Mouse (Mus musculus) liver, embryonic 12.5 days (tissue): Measurements from ENCODE around the gene Trpm2. TPM values are rescaled to one million over a fixed set of nuclear protein-coding genes. Genes with fewer than 3 reads are reported as not detected.
A peak's percentile ranks its signal among the peaks of the same experiment; 100 is the strongest.
"Not testable (repeated sequence)": the region's sequence is repeated elsewhere in the genome, so short reads cannot be mapped to it uniquely, and the experiment has no call there.

Source experiments
- ATAC-seq: fragments of 200-750 bp; cut with Nextera tagmentation; 2 replicates; pipeline ENCODE4 v1.8.0; 2017; ENCODE audit warnings: moderate number of reproducible peaks, mild to moderate bottlenecking, moderate library complexity
- H3K27ac ChIP-seq: fragments of 300-500 bp; sonication (generic); 2 replicates; pipeline ENCODE4 v1.5.1; 2016; ENCODE audit warnings: mild to moderate bottlenecking
- H3K27me3 ChIP-seq: fragments of 300-500 bp; sonication (generic); replicated peaks from 2 replicates; pipeline ENCODE4 v1.6.1; 2016; ENCODE audit warnings: mild to moderate bottlenecking, moderate library complexity
- H3K36me3 ChIP-seq: fragments of 300-500 bp; sonication (generic); 2 replicates; pipeline ENCODE4 v1.6.1; 2016; ENCODE audit warnings: mild to moderate bottlenecking, moderate library complexity
- H3K4me1 ChIP-seq: fragments of 300-500 bp; sonication (generic); 2 replicates; pipeline ENCODE4 v1.6.1; 2016
- H3K4me2 ChIP-seq: fragments of 300-500 bp; sonication (generic); 2 replicates; pipeline ENCODE4 v1.6.1; 2016; ENCODE audit warnings: mild to moderate bottlenecking, moderate library complexity
- H3K4me3 ChIP-seq: fragments of 300-500 bp; sonication (generic); 2 replicates; pipeline ENCODE4 v1.5.1; 2016; ENCODE audit warnings: mild to moderate bottlenecking, moderate library complexity
- H3K9ac ChIP-seq: fragments of 300-500 bp; sonication (generic); 2 replicates; pipeline ENCODE4 v1.6.1; 2016; ENCODE audit warnings: mild to moderate bottlenecking, moderate library complexity
- H3K9me3 ChIP-seq: fragments of 300-500 bp; sonication (generic); replicated peaks from 2 replicates; pipeline ENCODE4 v1.6.1; 2016; ENCODE audit warnings: mild to moderate bottlenecking, moderate library complexity
- WGBS: fragments of 180-500 bp; shearing (Covaris S2); methylation state at CpG from one replicate; pipeline ENCODE4 v1.1.7; 2016; ENCODE audit not compliant: insufficient replicate concordance; 5-methylcytosine and 5-hydroxymethylcytosine counted together
- polyA plus RNA-seq: library from polyadenylated mRNA; unstranded; fragments of >200 nt; fragmentation: Nextera tagmentation; extraction: Ambion mirVana; gene quantifications from 2 replicates; pipeline ENCODE4 v1.2.1, GENCODE M21; 2016

Trpm2 gene
- polyA plus RNA-seq = 1.1 and 1.2 TPM in 2 replicates

DNA sequence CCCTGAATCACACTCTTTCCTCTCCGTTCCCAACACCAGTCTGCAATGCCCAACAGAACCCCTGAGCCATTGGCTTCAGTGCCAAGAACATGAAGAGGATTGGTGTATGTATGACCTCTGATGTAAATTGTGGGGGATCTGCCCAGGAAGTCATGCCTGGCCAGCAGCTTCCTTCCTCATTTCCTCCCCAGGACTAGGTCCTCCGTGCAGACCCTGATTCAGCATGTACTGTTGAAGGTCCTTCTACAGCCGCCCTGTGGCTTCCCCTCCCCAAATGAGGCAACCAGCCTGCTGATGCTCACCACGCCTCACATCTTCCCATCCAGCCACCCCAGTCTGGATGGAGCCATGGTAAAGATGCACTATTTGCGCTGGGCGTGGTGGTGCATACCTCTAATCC lies at the start of gene Trpm2:
Gene Trpm2, minus strand, starts transcription at position 83 of the 400 bp plus-strand sequence.
- peaks cover 23% of the 10 kb centered on the region for H3K4me1 ChIP-seq
- peaks cover 51% of the 10 kb centered on the region for H3K27me3 ChIP-seq
- no peak within 1 kb of the TSS for H3K27ac ChIP-seq
- WGBS = 37% methylated on average over 6 of the region's 6 CpGs
- peak within 1 kb of the TSS; percentile 48 for H3K4me2 ChIP-seq
- no peaks in the 10 kb centered on the region for H3K36me3 ChIP-seq
- H3K9ac ChIP-seq = no peak within 1 kb of the TSS
- ATAC-seq = no peak
- H3K9me3 ChIP-seq = no peaks in the 10 kb centered on the region
- peak within 1 kb of the TSS; percentile 11; the same call in 1 of the 2 replicates for H3K4me3 ChIP-seq

DNA sequence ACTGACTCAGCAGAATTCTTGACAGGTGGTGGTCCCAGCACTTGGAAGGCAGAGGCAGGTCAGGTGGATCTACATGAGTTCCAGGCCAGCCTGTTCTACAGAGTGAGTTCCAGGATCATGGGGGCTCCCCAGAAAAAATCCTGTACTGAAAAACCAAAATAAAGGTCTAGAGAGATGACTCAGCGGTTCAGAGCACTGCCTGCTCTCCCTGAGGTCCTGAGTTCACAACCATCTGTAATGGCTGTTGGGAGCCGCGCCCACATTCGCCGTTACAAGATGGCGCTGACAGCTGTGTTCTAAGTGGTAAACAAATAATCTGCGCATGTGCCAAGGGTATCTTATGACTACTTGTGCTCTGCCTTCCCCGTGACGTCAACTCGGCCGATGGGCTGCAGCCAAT lies 49.6 kb upstream of the Trpm2 start:
- H3K4me3 ChIP-seq, H3K36me3 ChIP-seq, H3K9ac ChIP-seq, H3K4me2 ChIP-seq, H3K27me3 ChIP-seq, ATAC-seq, H3K27ac ChIP-seq, H3K9me3 ChIP-seq: not testable (repeated sequence)
- 95% methylated on average over 6 of the region's 11 CpGs for WGBS
- peaks cover 14% of the 10 kb centered on the region for H3K4me1 ChIP-seq

- Histone ChIP-seq H3K9me3 (no peaks in the 10 kb centered on the region), H3K9ac (no peak overlapping the region), H3K27me3 (peaks cover 8% of the 10 kb centered on the region), H3K4me1 (peaks cover 14% of the 10 kb centered on the region), H3K36me3 (no peaks in the 10 kb centered on the region), H3K27ac (no peak overlapping the region), H3K4me3 (no peak overlapping the region), H3K4me2 (peak overlapping the region; percentile 62)
- ATAC-seq = 0 out of 2 replicates have a peak, but pooled peaks have one; percentile 18
- WGBS = 78% methylated on average over 4 of the region's 4 CpGs
Measured at GRCm38 (mm10) chr10:78019291-78019690, 48.9 kb upstream of the Trpm2 start.

DNA sequence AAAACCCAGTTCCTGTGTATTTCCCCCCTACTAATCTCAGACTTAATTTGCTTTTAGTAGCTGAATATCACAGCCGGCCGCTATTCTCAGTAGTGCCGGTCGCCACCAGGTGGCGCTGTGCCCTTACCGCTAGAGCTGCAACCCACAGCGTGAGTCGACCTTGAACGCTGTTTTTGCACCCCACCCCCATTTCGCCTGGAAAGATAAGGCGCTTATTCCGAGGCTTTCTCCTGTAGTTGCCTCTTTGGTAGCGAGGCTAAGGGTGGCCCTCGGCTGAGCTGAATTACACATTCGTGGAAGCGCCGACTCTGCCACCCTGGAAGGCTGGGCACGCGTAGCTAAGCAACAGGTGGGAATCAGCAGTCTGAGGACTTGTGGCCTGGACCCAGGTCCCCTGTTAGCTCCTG lies 48.4 kb upstream of the Trpm2 start:
- peak overlapping the region; percentile 34 for H3K4me3 ChIP-seq
- no peaks in the 10 kb centered on the region for H3K36me3 ChIP-seq
- no peak overlapping the region for H3K9ac ChIP-seq
- no peaks in the 10 kb centered on the region for H3K9me3 ChIP-seq
- WGBS = 15% methylated on average over 19 of the region's 19 CpGs
- no peak overlapping the region for H3K27ac ChIP-seq
- H3K4me2 ChIP-seq = peak overlapping the region; percentile 62
- ATAC-seq = peak; percentile 76
- H3K27me3 ChIP-seq = peaks cover 8% of the 10 kb centered on the region
- H3K4me1 ChIP-seq = peaks cover 14% of the 10 kb centered on the region

- Histone ChIP-seq H3K4me1 (peaks cover 14% of the 10 kb centered on the region), H3K27me3 (peaks cover 8% of the 10 kb centered on the region), H3K4me3 (no peak overlapping the region), H3K9ac (no peak overlapping the region), H3K36me3 (no peaks in the 10 kb centered on the region), H3K9me3 (no peaks in the 10 kb centered on the region), H3K4me2 (no peak overlapping the region), H3K27ac (no peak overlapping the region)
- 55% methylated on average over 5 of the region's 5 CpGs for WGBS
- ATAC-seq = no peak
Measured at GRCm38 (mm10) chr10:78016366-78016765, 46.0 kb upstream of the Trpm2 start.

- Histone ChIP-seq H3K9ac (no peak overlapping the region), H3K27me3 (peaks cover 8% of the 10 kb centered on the region), H3K4me1 (peaks cover 20% of the 10 kb centered on the region), H3K4me2 (no peak overlapping the region), H3K27ac (no peak overlapping the region), H3K9me3 (no peaks in the 10 kb centered on the region), H3K4me3 (no peak overlapping the region), H3K36me3 (no peaks in the 10 kb centered on the region)
- ATAC-seq = no peak
- WGBS = 64% methylated on average over 1 of the region's 1 CpGs
Measured at GRCm38 (mm10) chr10:78015489-78015888, 45.1 kb upstream of the Trpm2 start.

DNA sequence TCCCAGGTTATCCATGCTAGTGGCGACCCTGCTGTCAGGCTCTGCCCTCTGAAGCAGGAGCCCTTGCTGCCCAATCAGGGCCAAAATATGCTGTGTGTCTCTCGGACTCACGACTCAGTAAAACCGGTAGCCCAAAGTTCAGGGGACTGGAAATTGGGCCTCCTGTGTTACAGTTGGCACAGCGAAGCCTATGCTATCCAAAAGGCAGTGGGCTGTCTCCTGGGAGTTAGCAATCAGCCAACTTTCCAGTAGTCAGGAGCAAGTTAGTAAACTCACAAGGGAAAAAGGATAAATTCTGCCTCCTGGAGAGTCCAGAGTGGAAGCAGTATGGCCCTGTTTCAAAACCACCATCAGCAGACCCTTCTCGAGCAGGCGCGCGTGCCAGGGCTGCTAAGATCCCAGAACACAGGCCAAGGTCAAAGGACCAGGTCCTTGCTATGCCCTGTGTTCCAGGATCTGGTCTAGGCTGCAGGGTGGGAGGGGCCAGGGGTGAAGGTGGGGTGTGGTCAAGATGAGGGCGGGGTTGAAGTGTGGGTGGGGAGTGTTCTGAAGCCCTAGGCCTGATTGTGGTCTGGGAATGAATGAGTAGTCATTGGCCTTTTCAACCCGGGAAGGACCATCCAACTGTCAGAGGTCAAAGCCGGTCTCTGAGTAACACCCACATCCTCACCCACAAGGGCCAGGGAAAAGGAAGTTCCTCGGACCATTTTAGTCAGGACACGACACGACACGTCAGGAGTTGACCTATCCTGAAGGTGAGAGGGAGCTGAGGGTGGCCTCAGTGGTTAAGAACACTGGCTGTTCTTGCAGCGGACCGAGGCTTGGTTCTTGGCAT lies 42.5 kb upstream of the Trpm2 start:
- Histone ChIP-seq H3K27ac (no peak overlapping the region), H3K4me1 (peaks cover 21% of the 10 kb centered on the region), H3K4me2 (no peak overlapping the region), H3K9me3 (no peaks in the 10 kb centered on the region), H3K27me3 (peaks cover 8% of the 10 kb centered on the region), H3K4me3 (no peak overlapping the region), H3K9ac (no peak overlapping the region), H3K36me3 (no peaks in the 10 kb centered on the region)
- no peak for ATAC-seq
- 84% methylated on average over 18 of the region's 18 CpGs for WGBS

DNA sequence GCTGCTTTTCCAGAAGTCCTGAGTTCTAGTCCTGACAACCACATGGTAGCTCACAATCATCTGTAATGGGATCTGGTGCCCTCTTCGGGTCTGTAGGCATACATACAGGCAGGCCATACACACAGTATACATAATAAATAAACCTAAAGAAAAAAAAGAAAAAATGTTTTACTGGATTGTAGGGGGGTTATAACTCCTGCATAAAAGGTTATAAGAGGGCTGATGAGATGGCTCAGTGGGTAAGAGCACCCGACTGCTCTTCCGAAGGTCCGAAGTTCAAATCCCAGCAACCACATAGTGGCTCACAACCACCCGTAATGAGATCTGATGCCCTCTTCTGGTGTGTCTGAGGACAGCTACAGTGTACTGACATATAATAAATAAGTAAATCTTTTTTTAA lies 40.8 kb upstream of the Trpm2 start:
- not testable (repeated sequence) for H3K27ac ChIP-seq, H3K9ac ChIP-seq, H3K9me3 ChIP-seq, H3K27me3 ChIP-seq, ATAC-seq
- WGBS = 79% methylated on average over 5 of the region's 5 CpGs
- Histone ChIP-seq H3K4me2 (peak overlapping the region; percentile 98), H3K4me1 (peaks cover 39% of the 10 kb centered on the region), H3K36me3 (peaks cover 12% of the 10 kb centered on the region), H3K4me3 (0 out of 2 replicates have a peak overlapping the region, but pooled peaks have one; percentile 86)

GRCm38 (mm10) chr10:78010335-78010734 lies 40.0 kb upstream of the Trpm2 start:
- H3K9me3 ChIP-seq = no peaks in the 10 kb centered on the region
- H3K36me3 ChIP-seq = peaks cover 20% of the 10 kb centered on the region
- peaks cover 44% of the 10 kb centered on the region for H3K4me1 ChIP-seq
- H3K27ac ChIP-seq = peak overlapping the region; percentile 55
- 10% methylated on average over 10 of the region's 10 CpGs for WGBS
- H3K9ac ChIP-seq = peak overlapping the region; percentile 95
- no peak for ATAC-seq
- H3K27me3 ChIP-seq = no peaks in the 10 kb centered on the region
- peak overlapping the region; percentile 86 for H3K4me3 ChIP-seq
- peak overlapping the region; percentile 98 for H3K4me2 ChIP-seq

GRCm38 (mm10) chr10:78009945-78010293 lies 39.6 kb upstream of the Trpm2 start, which contains the start of gene Pfkl:
TSS of gene Pfkl (minus strand) at chr10:78010083.
- H3K4me2 ChIP-seq = peak within 1 kb of the TSS; percentile 98
- peak within 1 kb of the TSS; percentile 86 for H3K4me3 ChIP-seq
- peak within 1 kb of the TSS; percentile 95 for H3K9ac ChIP-seq
- no peaks in the 10 kb centered on the region for H3K9me3 ChIP-seq
- ATAC-seq = no peak
- H3K36me3 ChIP-seq = peaks cover 24% of the 10 kb centered on the region
- H3K27ac ChIP-seq = peak within 1 kb of the TSS; percentile 99
- H3K4me1 ChIP-seq = peaks cover 48% of the 10 kb centered on the region
- 0% methylated on average over 9 of the region's 9 CpGs for WGBS
- no peaks in the 10 kb centered on the region for H3K27me3 ChIP-seq

DNA sequence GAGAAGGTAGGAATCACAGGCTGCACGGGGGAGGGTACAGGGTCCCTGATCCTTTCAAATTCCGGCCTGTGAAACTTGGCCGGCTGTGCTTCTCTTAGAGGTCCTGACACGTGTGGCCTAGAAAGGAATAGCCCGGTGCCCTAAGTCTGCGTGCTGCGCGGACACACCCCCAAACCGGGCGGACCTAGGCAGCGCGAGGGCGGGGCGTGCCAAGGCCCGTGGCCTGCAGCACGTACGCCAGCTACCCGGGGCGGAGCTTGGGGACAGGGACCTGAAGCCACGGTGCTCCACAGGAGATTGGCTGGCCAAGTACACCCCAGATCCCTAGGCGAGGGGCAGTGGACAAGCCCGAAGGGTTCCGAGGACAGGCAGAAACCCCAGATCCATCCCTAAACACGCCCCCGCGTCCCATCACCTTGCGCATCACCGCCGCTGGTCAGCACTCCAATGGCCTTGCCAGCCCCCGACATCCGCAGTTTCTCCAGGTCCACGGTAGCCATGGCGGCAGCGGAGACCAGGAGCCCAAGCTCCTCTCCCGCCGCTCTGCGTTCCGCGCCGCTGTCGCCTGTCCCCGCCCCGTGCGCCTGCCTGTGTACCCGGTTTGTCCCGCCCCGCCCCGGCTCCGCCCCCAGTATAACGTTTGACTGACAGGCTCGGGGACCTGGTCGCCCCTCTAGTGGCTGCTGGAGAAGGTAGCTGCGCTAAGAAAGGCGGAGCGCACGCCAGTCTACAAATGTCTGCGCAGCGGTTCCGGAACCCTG lies 39.0 kb upstream of the Trpm2 start:
- H3K9me3 ChIP-seq = no peaks in the 10 kb centered on the region
- H3K4me1 ChIP-seq = peaks cover 54% of the 10 kb centered on the region
- peak overlapping the region; percentile 99 for H3K27ac ChIP-seq
- under 1% methylated on average over 59 of the region's 59 CpGs for WGBS
- peak overlapping the region; percentile 86 for H3K4me3 ChIP-seq
- H3K4me2 ChIP-seq = peak overlapping the region; percentile 98
- peaks cover 30% of the 10 kb centered on the region for H3K36me3 ChIP-seq
- no peaks in the 10 kb centered on the region for H3K27me3 ChIP-seq
- H3K9ac ChIP-seq = peak overlapping the region; percentile 95
- peak; percentile 89 for ATAC-seq

DNA sequence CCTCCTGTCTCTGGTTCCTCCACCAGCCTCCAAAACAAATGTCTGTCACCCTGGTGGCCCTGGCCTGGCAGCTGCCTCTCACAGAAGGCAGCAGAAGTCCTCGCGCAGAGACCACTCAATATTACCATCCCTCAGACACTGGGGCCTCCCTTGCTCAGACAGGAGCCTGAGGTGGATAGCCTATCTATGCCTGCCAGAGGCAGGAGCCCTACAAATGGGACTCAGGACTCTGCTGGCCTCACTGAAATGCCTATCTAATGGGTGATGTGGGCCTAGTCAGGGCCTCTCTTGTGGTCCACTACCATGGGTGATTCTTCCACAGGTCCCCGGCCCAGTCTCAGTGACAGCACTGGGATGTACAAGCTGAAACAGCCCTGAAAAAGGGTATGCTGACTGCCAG lies 37.8 kb upstream of the Trpm2 start:
- H3K4me1 ChIP-seq = peaks cover 65% of the 10 kb centered on the region

More for the DNA sequence above, 37.8 kb upstream of the Trpm2 start:
- Histone ChIP-seq H3K9ac (peak overlapping the region; percentile 95), H3K36me3 (peaks cover 42% of the 10 kb centered on the region), H3K27me3 (no peaks in the 10 kb centered on the region), H3K27ac (peak overlapping the region; percentile 99), H3K9me3 (no peaks in the 10 kb centered on the region), H3K4me2 (peak overlapping the region; percentile 98), H3K4me3 (peak overlapping the region; percentile 86)
- peak; percentile 68 for ATAC-seq
- WGBS = 18% methylated on average over 3 of the region's 3 CpGs
